Mouse (Mus musculus) left cerebral cortex, postnatal 25 days (tissue): Measurements from ENCODE around the gene Mical3. TPM values are rescaled to one million over a fixed set of nuclear protein-coding genes. Genes with fewer than 3 reads are reported as not detected.

Experiments used
- DNase-seq, 2 experiments: peaks; one replicate each; pipeline ENCODE4 v3.0.0; 2022; ENCODE audit warnings: low spot score in 2 of 2, mixed read lengths in 1 of 2
- intact Hi-C: fragments of 180-260 bp; cut with DNase I; formaldehyde crosslinking; loops from one replicate; pipeline ENCODE4 v1.15.1; 2025
- total RNA-seq, 2 experiments: library from RNA; stranded (reverse); gene quantifications; 2 replicates each; pipeline ENCODE4 v1.2.3; 2021

Gene Mical3
- 100 to 1,000 TPM; 110 to 127 TPM for total RNA-seq

GRCm38 (mm10) chr6:121130773-121131172 lies at the start of gene Mical3:
Gene Mical3 (minus strand): TSS chr6:121130999.
- DNase-seq: peak; percentile 82 to 90
- intact Hi-C loops: loop anchor here (1.0 to 5.0 kb wide), 4 partner anchors 20 to 160 kb away; no protein-coding TSS in a partner anchor

GRCm38 (mm10) chr6:121179846-121180245 lies 49.0 kb upstream of the Mical3 start:
- DNase-seq: no peak
- intact Hi-C loops: loop anchor here (1.0 kb wide), 2 partner anchors 50 to 209 kb away; partner anchors contain the start of gene Mical3

GRCm38 (mm10) chr6:121178700-121179358 lies 48.0 kb upstream of the Mical3 start:
- intact Hi-C loops: loop anchor here (1.0 kb wide), 2 partner anchors 49 to 208 kb away; partner anchors contain the start of gene Mical3
- DNase-seq: peak; percentile 83 to 91

GRCm38 (mm10) chr6:121177118-121177708 lies 46.4 kb upstream of the Mical3 start:
- intact Hi-C loops: loop anchor here (2.0 kb wide), 1 partner anchor 274 kb away; no protein-coding TSS in a partner anchor
- no peak for DNase-seq

- no peak for DNase-seq
- intact Hi-C loops: loop anchor here (2.0 kb wide), 1 partner anchor 274 kb away; no protein-coding TSS in a partner anchor
Observed at GRCm38 (mm10) chr6:121176731-121177098, 45.9 kb upstream of the Mical3 start.

GRCm38 (mm10) chr6:121176011-121176730 lies 45.4 kb upstream of the Mical3 start:
- DNase-seq: no peak
- intact Hi-C loops: loop anchor here (2.0 kb wide), 1 partner anchor 273 kb away; no protein-coding TSS in a partner anchor

GRCm38 (mm10) chr6:121174761-121175160 lies 44.0 kb upstream of the Mical3 start:
- intact Hi-C loops: no loop called here
- no peak for DNase-seq

GRCm38 (mm10) chr6:121173471-121173870 lies 42.7 kb upstream of the Mical3 start:
- DNase-seq: no peak
- intact Hi-C loops: no loop called here

GRCm38 (mm10) chr6:121171102-121171501 lies 40.3 kb upstream of the Mical3 start:
- intact Hi-C loops: no loop called here
- DNase-seq: no peak

GRCm38 (mm10) chr6:121167381-121167975 lies 36.7 kb upstream of the Mical3 start:
- intact Hi-C loops: no loop called here
- DNase-seq: no peak

GRCm38 (mm10) chr6:121166098-121166552 lies 35.3 kb upstream of the Mical3 start:
- no peak for DNase-seq
- intact Hi-C loops: no loop called here

- DNase-seq: no peak
- intact Hi-C loops: no loop called here
Observed at GRCm38 (mm10) chr6:121162616-121163015, 31.8 kb upstream of the Mical3 start.

- no peak for DNase-seq
- intact Hi-C loops: no loop called here
Observed at GRCm38 (mm10) chr6:121160126-121160525, 29.3 kb upstream of the Mical3 start.

GRCm38 (mm10) chr6:121159616-121160015 lies 28.8 kb upstream of the Mical3 start:
- DNase-seq: no peak
- intact Hi-C loops: no loop called here

GRCm38 (mm10) chr6:121156030-121156429 lies 25.2 kb upstream of the Mical3 start:
- DNase-seq: no peak
- intact Hi-C loops: no loop called here

GRCm38 (mm10) chr6:121154451-121155300 lies 23.9 kb upstream of the Mical3 start:
- intact Hi-C loops: no loop called here
- DNase-seq: peak in 1 of 2 experiments; percentile 71

- intact Hi-C loops: no loop called here
Observed at GRCm38 (mm10) chr6:121153177-121153576, 22.4 kb upstream of the Mical3 start.

GRCm38 (mm10) chr6:121151732-121152131 lies 20.9 kb upstream of the Mical3 start:
- intact Hi-C loops: no loop called here
- DNase-seq: no peak

More at GRCm38 (mm10) chr6:121153177-121153576, 22.4 kb upstream of the Mical3 start:
- no peak for DNase-seq

- intact Hi-C loops: no loop called here
- no peak for DNase-seq
Observed at GRCm38 (mm10) chr6:121150126-121150525, 19.3 kb upstream of the Mical3 start.
